Mouse (Mus musculus): Measurements from ENCODE around the gene Kap. TPM values are rescaled to one million over a fixed set of nuclear protein-coding genes. Genes with fewer than 3 reads are reported as not detected.

Kap gene
- polyA plus RNA-seq (2012; rRNA removed): 1.1 TPM in 1 of 2 replicates, not detected in the other

DNA sequence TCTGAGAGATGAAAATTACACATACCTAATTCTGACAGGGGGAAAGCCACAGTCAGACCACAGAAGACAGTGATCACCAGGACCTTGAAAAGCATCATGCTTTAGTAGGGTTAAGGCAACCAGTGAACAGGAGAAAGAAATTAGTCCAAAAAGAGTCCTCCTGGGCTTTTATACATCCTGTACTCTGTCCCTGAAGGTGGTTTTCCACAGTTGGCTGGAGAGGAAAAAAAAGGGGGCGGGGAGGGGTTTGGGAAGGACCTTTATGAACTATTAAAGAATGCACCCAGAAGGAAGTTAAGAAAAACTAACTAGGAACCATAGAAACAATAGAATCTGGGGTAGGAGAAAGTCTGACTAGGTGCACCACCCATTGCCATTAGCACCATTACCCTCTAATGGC, at the start of gene Kap:
Kap (minus strand) TSS at position 237 of the 400 bp plus-strand sequence.
- Histone ChIP-seq H3K4me3 (ENCODE audit: control insufficient read depth, insufficient read depth, low read length) (no peak within 1 kb of the TSS), H3K4me1 (replicated peaks; ENCODE audit: control insufficient read depth, insufficient read depth, low read length) (no peaks in the 10 kb centered on the region), H3K27ac (ENCODE audit: control insufficient read depth, insufficient read depth, low read length) (no peak within 1 kb of the TSS), H3K27me3 (ENCODE audit: control insufficient read depth, insufficient read depth, low read length) (no peaks in the 10 kb centered on the region), H3K36me3 (ENCODE audit: control insufficient read depth, insufficient read depth, low read length) (no peaks in the 10 kb centered on the region)
- DNase-seq: no peak
- WGBS: 83% methylated on average over 1 of the region's 1 CpGs
- TF ChIP-seq POLR2A (IDR thresholded peaks at IDR 0.05; ENCODE audit: control insufficient read depth, extremely low read depth, insufficient read depth, low read length, poor library complexity): no peak
- TF ChIP-seq CTCF (IDR thresholded peaks at IDR 0.05; ENCODE audit: borderline replicate concordance, control insufficient read depth, extremely low read depth, insufficient read depth, low read length, poor library complexity): no peak

DNA sequence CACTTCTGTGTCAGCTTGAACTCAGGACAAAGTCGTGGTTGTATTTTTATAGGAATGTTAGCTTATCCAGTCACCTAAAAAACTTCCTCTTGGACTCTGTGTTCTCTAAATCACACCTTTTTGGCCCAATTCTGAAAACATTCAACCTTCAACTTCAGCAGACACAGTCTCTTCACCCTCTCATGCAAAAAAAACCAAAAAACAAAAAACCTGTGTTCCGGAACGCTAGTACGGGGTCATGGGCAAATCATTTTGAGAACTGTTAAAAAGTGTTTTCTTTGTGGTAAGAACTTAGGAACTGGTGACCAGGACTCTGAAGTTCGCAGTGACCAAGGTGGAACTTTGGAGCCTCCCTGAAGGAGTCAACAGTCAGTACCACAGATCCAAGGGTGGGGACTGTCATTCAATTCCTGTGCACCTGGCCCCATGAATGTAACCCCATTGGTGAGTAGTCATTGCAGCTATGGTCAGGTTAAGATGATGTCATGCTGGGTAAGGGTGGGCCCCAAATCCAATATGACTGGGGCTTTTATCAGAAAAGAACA, 32.4 kb upstream of the Kap start:
- H3K27me3 ChIP-seq (ENCODE audit: control insufficient read depth, insufficient read depth, low read length): no peaks in the 10 kb centered on the region
- no peak for DNase-seq
- no peaks in the 10 kb centered on the region for H3K36me3 ChIP-seq (ENCODE audit: control insufficient read depth, insufficient read depth, low read length)
- 91% methylated on average over 5 of the region's 5 CpGs for WGBS
- H3K4me1 ChIP-seq (replicated peaks; ENCODE audit: control insufficient read depth, insufficient read depth, low read length): no peaks in the 10 kb centered on the region
- TF ChIP-seq CTCF (IDR thresholded peaks at IDR 0.05; ENCODE audit: borderline replicate concordance, control insufficient read depth, extremely low read depth, insufficient read depth, low read length, poor library complexity): no peak
- no peak for TF ChIP-seq POLR2A (IDR thresholded peaks at IDR 0.05; ENCODE audit: control insufficient read depth, extremely low read depth, insufficient read depth, low read length, poor library complexity)
- H3K4me3 ChIP-seq (ENCODE audit: control insufficient read depth, insufficient read depth, low read length): no peak overlapping the region
- no peak overlapping the region for H3K27ac ChIP-seq (ENCODE audit: control insufficient read depth, insufficient read depth, low read length)

DNA sequence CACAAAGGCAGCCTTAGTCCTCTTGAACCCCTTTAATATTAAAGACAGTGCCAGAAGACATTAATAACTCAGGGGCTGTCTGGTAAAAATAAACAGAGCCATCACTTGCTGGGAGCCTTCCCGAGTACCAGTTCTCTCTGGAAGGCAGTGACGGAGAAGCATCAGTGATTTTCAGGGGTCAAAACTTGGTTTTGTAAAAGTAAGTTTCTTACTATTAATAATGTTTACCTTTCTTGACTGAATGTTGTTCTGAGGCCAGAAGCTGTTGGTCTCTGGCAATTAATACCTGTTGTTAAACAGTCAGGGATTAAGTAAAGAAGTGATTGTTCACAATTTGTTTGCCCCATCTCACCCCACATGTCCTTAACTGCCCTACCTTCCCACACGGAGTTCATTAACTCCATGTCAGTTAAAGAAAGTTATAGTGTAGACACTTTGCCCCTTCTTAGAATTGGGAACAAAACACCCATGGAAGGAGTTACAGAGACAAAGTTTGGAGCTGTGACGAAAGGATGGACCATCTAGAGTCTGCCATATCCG, 30.0 kb upstream of the Kap start:
- Histone ChIP-seq H3K27ac (ENCODE audit: control insufficient read depth, insufficient read depth, low read length) (no peak overlapping the region), H3K4me1 (replicated peaks; ENCODE audit: control insufficient read depth, insufficient read depth, low read length) (no peaks in the 10 kb centered on the region), H3K36me3 (ENCODE audit: control insufficient read depth, insufficient read depth, low read length) (no peaks in the 10 kb centered on the region), H3K4me3 (ENCODE audit: control insufficient read depth, insufficient read depth, low read length) (no peak overlapping the region), H3K27me3 (ENCODE audit: control insufficient read depth, insufficient read depth, low read length) (no peaks in the 10 kb centered on the region)
- TF ChIP-seq POLR2A (IDR thresholded peaks at IDR 0.05; ENCODE audit: control insufficient read depth, extremely low read depth, insufficient read depth, low read length, poor library complexity) (no peak), CTCF (IDR thresholded peaks at IDR 0.05; ENCODE audit: borderline replicate concordance, control insufficient read depth, extremely low read depth, insufficient read depth, low read length, poor library complexity) (no peak)
- no peak for DNase-seq
- WGBS: 87% methylated on average over 5 of the region's 5 CpGs

DNA sequence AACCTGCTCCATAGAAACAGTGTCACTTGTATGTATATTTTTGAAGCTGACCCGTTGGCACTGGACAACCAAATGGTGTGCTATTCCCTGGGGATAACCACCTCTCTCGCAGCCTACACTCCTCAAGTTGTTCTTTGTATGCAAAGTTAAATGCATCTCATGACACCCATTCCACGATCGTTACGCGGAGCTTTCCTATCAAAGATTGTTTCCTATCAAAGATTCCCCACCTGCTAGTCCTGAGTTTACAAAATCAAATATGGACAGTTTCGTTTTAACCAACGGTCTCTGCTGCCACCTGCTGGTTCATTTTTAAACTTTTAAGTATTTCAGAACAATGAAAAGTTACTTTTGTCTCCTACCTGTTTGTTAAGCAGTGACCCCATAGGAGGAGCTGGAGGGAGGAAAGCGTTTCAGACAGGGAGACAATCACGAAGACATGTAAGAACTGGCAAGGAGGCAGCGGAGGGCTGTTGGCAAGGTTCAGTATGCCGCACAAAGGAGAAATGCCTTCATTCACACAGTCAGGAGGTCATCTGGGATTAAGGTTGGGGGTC, 22.4 kb upstream of the Kap start:
- Histone ChIP-seq H3K27me3 (ENCODE audit: control insufficient read depth, insufficient read depth, low read length) (no peaks in the 10 kb centered on the region), H3K4me1 (replicated peaks; ENCODE audit: control insufficient read depth, insufficient read depth, low read length) (no peaks in the 10 kb centered on the region), H3K4me3 (ENCODE audit: control insufficient read depth, insufficient read depth, low read length) (no peak overlapping the region), H3K27ac (ENCODE audit: control insufficient read depth, insufficient read depth, low read length) (no peak overlapping the region), H3K36me3 (ENCODE audit: control insufficient read depth, insufficient read depth, low read length) (no peaks in the 10 kb centered on the region)
- WGBS: 25% methylated on average over 12 of the region's 12 CpGs
- TF ChIP-seq POLR2A (IDR thresholded peaks at IDR 0.05; ENCODE audit: control insufficient read depth, extremely low read depth, insufficient read depth, low read length, poor library complexity) (no peak), CTCF (IDR thresholded peaks at IDR 0.05; ENCODE audit: borderline replicate concordance, control insufficient read depth, extremely low read depth, insufficient read depth, low read length, poor library complexity) (no peak)
- peak; percentile 18 for DNase-seq

DNA sequence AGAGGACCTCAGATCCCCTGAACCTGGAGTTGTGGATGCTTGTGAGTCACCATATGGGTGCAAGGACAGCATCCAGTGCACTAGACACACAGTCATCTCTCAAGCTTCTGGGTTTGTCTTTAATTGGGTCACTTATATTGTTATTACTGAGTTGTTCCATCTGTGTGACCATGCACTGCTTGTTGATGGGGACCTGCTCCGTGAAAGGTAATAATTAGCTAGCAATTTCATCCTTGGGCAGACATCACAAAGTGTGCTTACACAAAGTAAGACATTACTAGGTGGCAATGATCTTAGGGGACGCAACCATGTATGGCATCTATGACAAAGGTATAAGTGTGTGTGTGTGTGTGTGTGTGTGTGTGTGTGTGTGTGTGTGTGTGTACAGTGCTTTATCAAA, 19.1 kb upstream of the Kap start:
- no peak for TF ChIP-seq CTCF (IDR thresholded peaks at IDR 0.05; ENCODE audit: borderline replicate concordance, control insufficient read depth, extremely low read depth, insufficient read depth, low read length, poor library complexity)
- no peak for TF ChIP-seq POLR2A (IDR thresholded peaks at IDR 0.05; ENCODE audit: control insufficient read depth, extremely low read depth, insufficient read depth, low read length, poor library complexity)
- Histone ChIP-seq H3K4me1 (replicated peaks; ENCODE audit: control insufficient read depth, insufficient read depth, low read length) (no peaks in the 10 kb centered on the region), H3K27ac (ENCODE audit: control insufficient read depth, insufficient read depth, low read length) (no peak overlapping the region), H3K36me3 (ENCODE audit: control insufficient read depth, insufficient read depth, low read length) (no peaks in the 10 kb centered on the region), H3K4me3 (ENCODE audit: control insufficient read depth, insufficient read depth, low read length) (no peak overlapping the region), H3K27me3 (ENCODE audit: control insufficient read depth, insufficient read depth, low read length) (no peaks in the 10 kb centered on the region)
- DNase-seq: no peak
- 82% methylated on average over 2 of the region's 2 CpGs for WGBS

DNA sequence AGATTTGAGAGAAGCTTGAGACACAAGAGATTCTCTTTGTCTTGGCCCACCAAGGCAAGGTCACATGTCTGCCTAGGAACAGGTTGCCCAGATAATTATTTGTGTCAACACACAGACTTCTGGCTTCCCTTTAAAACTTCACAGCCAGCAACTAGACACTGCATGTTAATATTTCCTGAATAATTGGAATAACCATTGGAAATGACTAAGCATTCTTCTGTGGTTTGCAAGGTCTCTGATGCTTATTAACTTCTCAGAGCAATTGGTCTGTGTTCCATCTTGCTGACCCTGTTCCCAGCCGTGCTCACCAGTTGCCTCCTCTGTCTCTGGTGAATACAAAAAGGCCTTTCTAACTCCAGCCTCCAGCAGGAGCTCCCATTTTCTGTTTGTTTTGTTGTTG, 17.6 kb upstream of the Kap start:
- DNase-seq: no peak
- 40% methylated on average over 1 of the region's 1 CpGs for WGBS
- Histone ChIP-seq H3K36me3 (ENCODE audit: control insufficient read depth, insufficient read depth, low read length) (no peaks in the 10 kb centered on the region), H3K27me3 (ENCODE audit: control insufficient read depth, insufficient read depth, low read length) (no peaks in the 10 kb centered on the region), H3K27ac (ENCODE audit: control insufficient read depth, insufficient read depth, low read length) (no peak overlapping the region), H3K4me1 (replicated peaks; ENCODE audit: control insufficient read depth, insufficient read depth, low read length) (no peaks in the 10 kb centered on the region), H3K4me3 (ENCODE audit: control insufficient read depth, insufficient read depth, low read length) (no peak overlapping the region)
- TF ChIP-seq POLR2A (IDR thresholded peaks at IDR 0.05; ENCODE audit: control insufficient read depth, extremely low read depth, insufficient read depth, low read length, poor library complexity) (no peak), CTCF (IDR thresholded peaks at IDR 0.05; ENCODE audit: borderline replicate concordance, control insufficient read depth, extremely low read depth, insufficient read depth, low read length, poor library complexity) (no peak)
